In the genomic region with DNA sequence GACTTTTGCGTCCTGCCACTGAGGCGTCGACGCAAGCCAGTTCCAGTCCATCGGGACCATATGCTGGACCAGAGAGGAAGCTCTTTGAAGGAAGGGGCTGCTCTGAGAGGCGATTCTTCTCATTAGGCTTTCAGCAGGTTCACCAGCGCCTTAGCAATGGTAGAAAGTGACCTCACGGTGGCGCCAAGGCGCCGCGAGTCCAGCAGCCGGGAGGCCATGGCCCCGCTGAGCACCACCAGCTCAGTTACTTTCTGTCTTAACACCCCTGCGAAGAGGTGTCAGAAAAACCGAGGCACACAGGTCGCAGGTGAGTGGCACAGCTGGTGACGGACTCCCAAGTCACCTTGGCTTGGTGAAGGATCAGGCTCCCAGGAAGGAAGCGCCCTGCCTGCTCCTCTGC, we compare ENCODE assay signal across 8 mouse cellular contexts. TPM values are rescaled to one million over a fixed set of nuclear protein-coding genes. Genes with fewer than 3 reads are reported as not detected.
DNase-seq lines count a peak whose midpoint lies in the region; ATAC-seq and TF ChIP-seq lines count a peak whose summit lies in the region.

No protein-coding gene starts in this region.

- intact Hi-C loops in gastrocnemius, postnatal 36 days (cut with DNase I), result loop anchor here (1.0 to 10.0 kb wide), 5 partner anchors 72 to 880 kb away; a partner anchor contains a TSS

- H3K36me3 ChIP-seq in limb, embryonic 10.5 days, result peaks cover 45% of the 10 kb centered on the region
- 0 out of 2 replicates have a peak, but pooled peaks cover 11% of the 10 kb centered on the region for H3K36me3 ChIP-seq in midbrain, embryonic 14.5 days (ENCODE audit: control insufficient read depth, insufficient read depth, low read length)
- no peaks in the 10 kb centered on the region for H3K36me3 ChIP-seq in spleen, adult 2 months (ENCODE audit: control insufficient read depth, insufficient read depth, low read length)

- no peak overlapping the region for H3K27ac ChIP-seq in limb, embryonic 10.5 days
- no peak overlapping the region for H3K27ac ChIP-seq in midbrain, embryonic 14.5 days (replicated peaks; ENCODE audit: low read depth, low read length)
- H3K27ac ChIP-seq in spleen, adult 2 months (ENCODE audit: insufficient read depth, low read length), result no peak overlapping the region

- ATAC-seq in inflammation-experienced regulatory T-cells, adult 6 months, result peak; percentile 89
- ATAC-seq in midbrain, embryonic 14.5 days (ENCODE audit: low FRiP score, low TSS enrichment), result no peak

- no peak overlapping the region for H3K4me2 ChIP-seq in midbrain, embryonic 14.5 days (ENCODE audit: low read length)

- peak; percentile 97 for TF ChIP-seq CTCF in spleen, adult 2 months (IDR thresholded peaks at IDR 0.05; ENCODE audit: extremely low read depth, insufficient read depth, insufficient read length, insufficient replicate concordance)

- 10% methylated on average over 19 of the region's 19 CpGs for WGBS in limb, embryonic 10.5 days
- 16% methylated on average over 19 of the region's 19 CpGs for WGBS in midbrain, embryonic 14.5 days
- 12% methylated on average over 19 of the region's 19 CpGs for WGBS in spleen, adult 2 months

- H3K4me3 ChIP-seq in limb, embryonic 10.5 days, result no peak overlapping the region
- H3K4me3 ChIP-seq in midbrain, embryonic 14.5 days (replicated peaks; ENCODE audit: low read depth, low read length), result no peak overlapping the region
- no peak overlapping the region for H3K4me3 ChIP-seq in spleen, adult 2 months (ENCODE audit: extremely low read depth, insufficient read depth, insufficient read length)

- peaks cover 13% of the 10 kb centered on the region for H3K4me1 ChIP-seq in limb, embryonic 10.5 days
- no peaks in the 10 kb centered on the region for H3K4me1 ChIP-seq in midbrain, embryonic 14.5 days (ENCODE audit: control insufficient read depth, insufficient read depth, low read length)
- no peaks in the 10 kb centered on the region; the same call in 1 of the 2 replicates for H3K4me1 ChIP-seq in spleen, adult 2 months (ENCODE audit: control insufficient read depth, insufficient read depth, insufficient read length)

- no peaks in the 10 kb centered on the region for H3K27me3 ChIP-seq in limb, embryonic 10.5 days (ENCODE audit: low read depth, poor library complexity, severe bottlenecking)
- no peaks in the 10 kb centered on the region for H3K27me3 ChIP-seq in midbrain, embryonic 14.5 days (ENCODE audit: control insufficient read depth, insufficient read depth, low read length)
- no peaks in the 10 kb centered on the region for H3K27me3 ChIP-seq in spleen, adult 2 months (ENCODE audit: control insufficient read depth, insufficient read depth, low read length)

- H3K9me3 ChIP-seq in limb, embryonic 10.5 days (replicated peaks), result no peaks in the 10 kb centered on the region
- H3K9me3 ChIP-seq in midbrain, embryonic 14.5 days (ENCODE audit: control insufficient read depth, low read length), result no peaks in the 10 kb centered on the region

- no peak overlapping the region for H3K9ac ChIP-seq in midbrain, embryonic 14.5 days (replicated peaks; ENCODE audit: low read length)

- DNase-seq in layer of hippocampus, adult 11-12 months (ENCODE audit: low spot score), result peak; percentile 74
- no peak for DNase-seq in layer of hippocampus, adult 9-10 months (ENCODE audit: low spot score)
- DNase-seq in cerebellum, postnatal 4 days (ENCODE audit: low spot score in 2 of 2), result peak; percentile 54 to 73
- DNase-seq in gastrocnemius, postnatal 36 days, result peak; percentile 61 to 63
- DNase-seq in limb, embryonic 10.5 days (ENCODE audit: low spot score), result peak; percentile 83
- peak; percentile 87 for DNase-seq in midbrain, embryonic 14.5 days
- peak; percentile 38 to 64 for DNase-seq in spleen, adult 2 months (ENCODE audit: low read depth in 1 of 2, low spot score in 2 of 2)

- TF ChIP-seq POLR2A in spleen, adult 2 months (IDR thresholded peaks at IDR 0.05; ENCODE audit: low read depth, low read length), result no peak

RNA-seq across cellular contexts. Expression of a gene that starts 13.6 kb away (rescaled TPM):
- total RNA-seq in gastrocnemius, postnatal 36 days (2021), result under 1 TPM; 0.47 to 0.54 TPM
- 10 to 100 TPM in 1 of 3 experiments, 1 to 10 TPM in 1, under 1 TPM in 1; 0.50 to 17.7 (median 1.4) TPM for polyA plus RNA-seq in inflammation-experienced regulatory T-cells, adult 6 months (2017; shearing (Covaris generic))
- polyA plus RNA-seq in limb, embryonic 10.5 days (2016; fragmentation: Nextera tagmentation; extraction: Ambion mirVana), result 64.7 and 68.0 TPM in 2 replicates
- 3.3 and 10.5 TPM in 2 replicates for polyA plus RNA-seq in midbrain, embryonic 14.5 days (2014; fragmentation: Nextera tagmentation; extraction: Ambion mirVana)
- polyA plus RNA-seq in spleen, adult 2 months (2012; rRNA removed), result 2.3 and 3.6 TPM in 2 replicates
